Mouse (Mus musculus): ENCODE data around the gene Rbpjl.

GRCm38 (mm10) chr2:164443460-164444000 is 40.6 kb downstream of the Rbpjl start, which contains the start of gene Sdc4:
- TF ChIP-seq CTCF (IDR thresholded peaks at IDR 0.05; ENCODE audit: insufficient read depth, low read length) (no peak), POLR2A (IDR thresholded peaks at IDR 0.05; ENCODE audit: borderline replicate concordance, extremely low read depth, low read depth, low read length) (no peak)

Measured in lung, adult 2 months (tissue).